Mouse (Mus musculus): ENCODE results near the gene Fam240a. TPM values are rescaled to one million over a fixed set of nuclear protein-coding genes. Genes with fewer than 3 reads are reported as not detected.

Fam240a gene
- polyA plus RNA-seq, 1 experiment = not detected

DNA sequence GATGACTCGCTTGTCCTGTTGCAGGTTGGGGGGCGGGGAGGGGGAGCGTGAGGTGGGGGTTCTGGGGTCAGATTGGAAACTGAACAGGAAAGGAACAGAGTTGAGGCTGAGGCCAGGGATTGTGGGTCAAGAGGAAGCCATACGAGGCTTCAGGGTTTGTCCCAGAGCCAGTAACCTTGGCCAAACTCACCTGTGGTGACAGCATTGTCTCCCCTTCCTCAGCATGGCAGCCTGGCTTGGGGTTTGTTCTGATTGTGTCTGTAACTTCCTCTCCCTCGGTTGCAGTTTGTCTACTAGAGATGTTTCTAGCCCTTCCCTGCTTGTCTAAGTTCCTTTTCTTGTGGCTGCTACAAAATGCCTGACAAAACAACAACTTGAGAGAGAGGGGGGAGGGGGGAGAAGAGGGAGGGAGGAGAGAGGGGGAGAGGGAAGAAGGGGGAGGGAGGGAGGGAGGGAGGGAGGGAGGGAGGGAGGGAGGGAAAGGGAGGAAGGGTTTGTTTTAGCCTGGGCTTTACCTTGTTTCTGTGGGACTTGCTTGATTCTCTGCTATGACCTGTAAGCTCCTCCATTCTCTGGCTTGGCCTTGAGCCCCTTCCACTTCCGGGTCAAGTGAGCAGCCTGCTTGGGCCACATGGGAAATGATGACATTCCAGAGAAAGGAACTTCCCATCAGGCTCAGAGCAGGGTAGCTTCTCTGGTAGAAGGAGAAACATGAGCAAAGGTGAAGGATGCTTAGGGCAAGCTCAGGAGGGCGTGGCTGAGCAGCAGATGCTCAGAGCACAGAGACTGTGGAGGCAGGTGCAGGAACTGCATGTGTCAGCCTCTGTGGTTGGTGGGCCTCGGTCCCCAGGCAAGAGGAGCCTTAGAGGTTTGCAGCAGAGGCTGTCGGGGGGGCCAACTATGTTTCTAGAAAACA lies 29.0 kb downstream of the Fam240a start:
- H3K4me1 ChIP-seq (ENCODE audit: control insufficient read depth, insufficient read depth, low read length) = peaks cover 30% of the 10 kb centered on the region
- peak overlapping the region; percentile 95 for H3K27ac ChIP-seq (ENCODE audit: insufficient read depth, low read depth, low read length)
- TF ChIP-seq POLR2A (IDR thresholded peaks at IDR 0.05; ENCODE audit: borderline replicate concordance, low read depth, low read length) = no peak
- no peak for TF ChIP-seq CTCF (IDR thresholded peaks at IDR 0.05; ENCODE audit: low read depth, low read length)
- H3K4me3 ChIP-seq (ENCODE audit: insufficient read depth, low read length) = peak overlapping the region; percentile 51

DNA sequence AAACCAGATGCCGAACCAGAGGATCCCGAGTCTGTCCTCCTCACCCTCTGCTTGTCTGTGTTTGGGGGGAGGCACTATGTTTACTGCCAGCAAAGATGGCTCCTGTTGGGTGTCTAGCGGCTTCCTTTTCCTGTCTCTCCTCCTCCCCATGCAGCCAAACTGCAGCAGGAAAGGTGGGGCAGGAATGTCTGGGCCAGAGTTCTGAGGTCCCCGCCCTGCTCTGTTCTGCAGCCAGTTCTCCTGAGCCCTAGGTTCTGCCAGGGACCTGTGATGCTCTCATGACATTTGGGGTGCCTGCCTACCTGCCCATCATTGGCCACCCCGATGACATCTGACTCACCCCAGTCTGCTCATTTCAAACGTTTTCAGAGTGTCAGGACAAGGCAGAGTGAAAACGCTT lies 34.7 kb downstream of the Fam240a start:
- peaks cover 36% of the 10 kb centered on the region for H3K4me1 ChIP-seq (ENCODE audit: control insufficient read depth, insufficient read depth, low read length)
- TF ChIP-seq POLR2A (IDR thresholded peaks at IDR 0.05; ENCODE audit: borderline replicate concordance, low read depth, low read length) (no peak), CTCF (IDR thresholded peaks at IDR 0.05; ENCODE audit: low read depth, low read length) (no peak)
- no peak overlapping the region for H3K27ac ChIP-seq (ENCODE audit: insufficient read depth, low read depth, low read length)
- no peak overlapping the region for H3K4me3 ChIP-seq (ENCODE audit: insufficient read depth, low read length)

DNA sequence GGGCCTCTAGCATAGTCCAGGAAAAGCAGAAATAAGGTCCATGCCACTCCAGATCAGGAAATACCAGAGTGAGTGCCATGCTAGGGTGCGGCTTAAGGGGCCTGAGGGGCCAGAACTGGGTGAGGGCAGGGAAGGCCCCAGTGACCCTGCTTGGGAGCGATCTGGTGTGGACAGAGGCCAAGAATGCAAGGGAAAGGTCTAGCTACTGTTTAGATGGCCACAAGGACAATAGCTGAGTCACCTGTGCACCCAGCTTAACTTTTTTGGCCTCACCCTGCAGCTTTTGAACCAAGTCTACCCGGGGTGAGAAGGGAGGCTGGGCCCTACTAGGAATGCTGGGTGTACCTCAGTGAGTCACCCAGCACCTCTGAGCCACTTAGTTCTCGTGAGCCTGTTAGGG lies 35.9 kb downstream of the Fam240a start:
- Histone ChIP-seq H3K27ac (ENCODE audit: insufficient read depth, low read depth, low read length) (no peak overlapping the region), H3K4me3 (ENCODE audit: insufficient read depth, low read length) (peak overlapping the region; percentile 85), H3K4me1 (ENCODE audit: control insufficient read depth, insufficient read depth, low read length) (peaks cover 29% of the 10 kb centered on the region)
- TF ChIP-seq POLR2A (IDR thresholded peaks at IDR 0.05; ENCODE audit: borderline replicate concordance, low read depth, low read length) (no peak), CTCF (IDR thresholded peaks at IDR 0.05; ENCODE audit: low read depth, low read length) (no peak)

DNA sequence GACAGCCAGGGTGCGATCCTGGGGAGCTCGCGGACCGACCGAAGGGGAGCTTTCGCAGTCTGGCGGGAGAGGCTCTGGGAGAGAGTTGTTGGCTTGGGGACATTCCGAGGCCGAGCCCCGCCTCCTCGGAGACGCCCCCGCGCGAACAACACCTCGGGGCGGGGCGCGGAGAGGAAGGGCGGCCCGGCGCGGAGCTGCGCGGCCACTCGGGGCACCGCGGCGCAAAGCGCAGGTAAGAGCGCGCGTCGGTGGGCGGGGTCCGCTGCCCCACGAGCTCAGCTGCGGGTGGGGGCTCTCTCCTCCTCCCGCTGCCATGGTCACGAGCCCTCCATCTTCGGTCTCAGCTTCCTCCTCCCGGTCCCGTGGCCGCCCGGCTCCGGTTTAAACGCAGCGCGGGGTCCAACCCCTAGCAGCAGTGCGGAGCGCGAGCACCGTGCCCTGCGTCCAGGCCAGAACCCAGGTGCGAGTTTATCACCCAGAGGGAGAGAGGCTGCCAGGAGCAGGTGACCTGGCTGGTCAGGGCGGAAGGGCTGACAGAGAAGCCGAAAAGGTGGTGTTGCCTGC lies 36.6 kb downstream of the Fam240a start, which contains the start of gene Tmie:
Gene Tmie, minus strand, starts transcription at position 116 of the 564 bp plus-strand sequence.
- Histone ChIP-seq H3K4me1 (ENCODE audit: control insufficient read depth, insufficient read depth, low read length) (peaks cover 29% of the 10 kb centered on the region), H3K4me3 (ENCODE audit: insufficient read depth, low read length) (peak within 1 kb of the TSS; percentile 85), H3K27ac (ENCODE audit: insufficient read depth, low read depth, low read length) (no peak within 1 kb of the TSS)
- TF ChIP-seq CTCF (IDR thresholded peaks at IDR 0.05; ENCODE audit: low read depth, low read length) (no peak), POLR2A (IDR thresholded peaks at IDR 0.05; ENCODE audit: borderline replicate concordance, low read depth, low read length) (no peak)

DNA sequence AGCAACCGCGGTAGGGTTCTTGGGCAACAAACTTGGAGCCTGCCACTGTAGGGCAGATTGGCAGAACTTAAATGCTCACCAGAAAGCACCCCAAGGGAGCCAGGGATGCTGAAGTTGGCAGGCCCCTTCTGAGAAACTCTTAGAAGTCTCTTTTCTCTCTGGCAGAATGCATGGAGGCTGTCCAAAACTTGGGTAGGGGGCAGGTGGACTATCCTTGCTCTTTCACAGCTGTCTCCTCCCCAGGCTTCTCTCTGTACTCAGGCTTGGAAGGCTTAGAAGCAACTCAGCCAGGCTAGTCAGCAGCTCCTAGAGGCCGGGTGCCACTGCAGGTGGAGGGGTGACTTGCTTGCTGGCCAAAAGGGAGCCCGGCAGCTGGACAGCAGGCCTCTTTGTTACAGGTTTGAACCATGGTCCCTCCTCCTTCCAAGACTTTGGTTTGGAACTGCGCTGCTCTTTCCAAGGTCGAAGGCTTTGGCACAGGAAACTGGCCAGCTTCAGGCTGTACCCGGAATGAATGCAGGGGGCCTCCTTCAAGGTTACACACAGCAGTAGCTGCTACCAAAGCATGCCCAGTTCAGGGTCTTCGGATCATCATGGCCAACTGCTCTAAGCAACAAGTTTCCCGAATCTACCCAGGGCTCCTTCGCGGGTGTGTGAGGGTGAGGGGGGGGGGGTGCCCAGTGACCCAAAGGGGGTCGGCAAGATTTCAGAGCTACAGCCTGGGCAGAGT lies 37.3 kb downstream of the Fam240a start, which contains the start of gene Als2cl:
Gene Als2cl, plus strand, starts transcription at position 680 of the 730 bp plus-strand sequence.
- Histone ChIP-seq H3K4me3 (ENCODE audit: insufficient read depth, low read length) (peak within 1 kb of the TSS; percentile 85), H3K4me1 (ENCODE audit: control insufficient read depth, insufficient read depth, low read length) (peaks cover 29% of the 10 kb centered on the region), H3K27ac (ENCODE audit: insufficient read depth, low read depth, low read length) (no peak within 1 kb of the TSS)
- no peak for TF ChIP-seq POLR2A (IDR thresholded peaks at IDR 0.05; ENCODE audit: borderline replicate concordance, low read depth, low read length)

DNA sequence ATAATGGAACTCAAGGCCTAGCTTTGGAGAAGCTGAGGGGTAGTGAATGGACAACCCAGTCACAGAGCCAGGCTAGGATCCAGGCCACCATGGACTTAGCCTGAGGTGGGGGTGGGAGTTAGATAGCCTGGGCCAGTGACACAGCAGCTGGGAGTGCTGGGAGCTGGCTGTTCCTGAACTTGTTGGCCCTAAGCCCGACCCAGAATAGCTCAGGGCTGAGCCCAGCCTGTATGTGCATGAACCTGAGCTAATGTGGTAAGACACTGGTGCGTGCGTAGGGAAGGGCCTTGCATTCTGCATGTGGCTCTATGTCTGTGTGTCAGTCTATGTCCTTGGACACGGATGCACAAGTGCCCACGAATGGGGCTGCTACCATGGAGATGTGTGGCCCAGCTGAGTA lies 38.8 kb downstream of the Fam240a start:
- H3K4me3 ChIP-seq (ENCODE audit: insufficient read depth, low read length) = no peak overlapping the region
- no peak overlapping the region for H3K27ac ChIP-seq (ENCODE audit: insufficient read depth, low read depth, low read length)
- peaks cover 29% of the 10 kb centered on the region for H3K4me1 ChIP-seq (ENCODE audit: control insufficient read depth, insufficient read depth, low read length)
- TF ChIP-seq POLR2A (IDR thresholded peaks at IDR 0.05; ENCODE audit: borderline replicate concordance, low read depth, low read length) = no peak
- no peak for TF ChIP-seq CTCF (IDR thresholded peaks at IDR 0.05; ENCODE audit: low read depth, low read length)

DNA sequence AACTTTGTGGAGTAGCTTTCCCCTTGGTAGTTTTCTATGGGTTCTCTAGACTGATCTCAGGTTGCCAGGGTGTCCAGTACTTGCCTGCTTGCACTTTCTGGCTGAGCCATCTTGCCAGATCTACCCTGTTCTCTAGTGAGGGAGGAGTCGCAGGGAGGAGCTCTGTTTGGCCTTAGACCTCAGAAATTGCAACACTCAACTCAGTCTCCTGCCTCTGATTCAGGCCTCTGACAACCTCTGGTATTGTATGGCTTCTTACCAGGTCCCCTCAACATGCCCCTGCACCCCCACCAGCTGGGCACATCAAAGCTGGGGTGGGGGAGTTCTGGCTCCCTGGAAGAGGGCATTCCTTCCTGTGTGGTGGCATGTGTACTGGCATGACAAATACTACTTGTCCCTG lies 39.3 kb downstream of the Fam240a start:
- TF ChIP-seq POLR2A (IDR thresholded peaks at IDR 0.05; ENCODE audit: borderline replicate concordance, low read depth, low read length) = no peak
- H3K4me1 ChIP-seq (ENCODE audit: control insufficient read depth, insufficient read depth, low read length) = peaks cover 29% of the 10 kb centered on the region
- 0 out of 2 replicates have a peak overlapping the region, but pooled peaks have one; percentile 4 for H3K27ac ChIP-seq (ENCODE audit: insufficient read depth, low read depth, low read length)
- H3K4me3 ChIP-seq (ENCODE audit: insufficient read depth, low read length) = no peak overlapping the region

DNA sequence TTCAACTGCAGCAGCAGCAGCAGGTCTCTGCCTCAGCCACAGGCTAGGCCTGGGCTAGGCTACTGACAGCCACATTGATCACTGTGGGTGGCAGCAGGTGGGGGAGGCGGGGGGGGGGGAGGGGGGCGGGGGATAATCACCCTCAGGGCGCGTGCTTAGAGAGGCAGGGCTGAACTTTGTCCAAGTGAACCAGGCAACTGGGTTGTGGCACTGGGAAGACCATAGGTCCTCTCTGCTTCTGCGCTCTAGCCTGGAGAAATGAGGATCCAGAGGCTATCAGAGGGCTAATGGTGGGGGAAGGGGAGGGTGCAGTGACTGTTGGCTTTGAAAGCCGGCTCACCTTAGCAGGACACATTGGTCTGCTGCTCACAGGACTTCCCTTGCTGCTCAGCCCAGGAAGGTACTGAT lies 41.4 kb downstream of the Fam240a start:
- no peak overlapping the region for H3K27ac ChIP-seq (ENCODE audit: insufficient read depth, low read depth, low read length)
- TF ChIP-seq POLR2A (IDR thresholded peaks at IDR 0.05; ENCODE audit: borderline replicate concordance, low read depth, low read length) (no peak), CTCF (IDR thresholded peaks at IDR 0.05; ENCODE audit: low read depth, low read length) (no peak)
- no peak overlapping the region for H3K4me3 ChIP-seq (ENCODE audit: insufficient read depth, low read length)
- H3K4me1 ChIP-seq (ENCODE audit: control insufficient read depth, insufficient read depth, low read length) = peaks cover 16% of the 10 kb centered on the region

DNA sequence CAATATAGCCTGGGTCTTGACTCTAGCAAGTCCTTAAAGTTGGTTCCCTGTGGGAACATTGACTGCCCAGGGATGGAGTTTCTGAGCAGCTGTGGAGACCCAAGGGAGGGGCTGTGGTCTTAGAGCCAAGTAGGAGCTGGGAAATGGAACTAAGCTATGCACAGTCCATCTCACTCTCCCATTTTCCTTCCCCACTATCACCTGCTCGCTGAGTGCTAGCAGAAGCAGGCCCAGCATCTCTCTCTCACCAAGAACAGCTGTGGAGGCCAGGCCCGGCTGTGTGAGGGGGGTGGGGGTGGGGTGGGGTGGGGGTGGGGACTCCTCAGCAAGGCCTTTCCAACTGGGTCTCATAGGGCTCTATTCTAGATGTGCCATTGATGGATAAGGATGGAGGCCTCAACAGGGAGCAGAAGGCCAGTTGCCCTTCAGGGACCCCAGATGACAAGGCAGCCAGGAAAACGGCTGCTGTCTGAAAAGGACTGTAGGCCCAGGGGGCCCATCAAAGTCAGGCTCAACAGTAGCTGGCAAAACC lies 41.9 kb downstream of the Fam240a start:
- H3K4me1 ChIP-seq (ENCODE audit: control insufficient read depth, insufficient read depth, low read length) = peaks cover 16% of the 10 kb centered on the region
- no peak overlapping the region for H3K27ac ChIP-seq (ENCODE audit: insufficient read depth, low read depth, low read length)
- no peak overlapping the region for H3K4me3 ChIP-seq (ENCODE audit: insufficient read depth, low read length)
- TF ChIP-seq POLR2A (IDR thresholded peaks at IDR 0.05; ENCODE audit: borderline replicate concordance, low read depth, low read length) (no peak), CTCF (IDR thresholded peaks at IDR 0.05; ENCODE audit: low read depth, low read length) (no peak)
